Mouse (Mus musculus): Measurements from ENCODE around the gene Syt12.

DNA sequence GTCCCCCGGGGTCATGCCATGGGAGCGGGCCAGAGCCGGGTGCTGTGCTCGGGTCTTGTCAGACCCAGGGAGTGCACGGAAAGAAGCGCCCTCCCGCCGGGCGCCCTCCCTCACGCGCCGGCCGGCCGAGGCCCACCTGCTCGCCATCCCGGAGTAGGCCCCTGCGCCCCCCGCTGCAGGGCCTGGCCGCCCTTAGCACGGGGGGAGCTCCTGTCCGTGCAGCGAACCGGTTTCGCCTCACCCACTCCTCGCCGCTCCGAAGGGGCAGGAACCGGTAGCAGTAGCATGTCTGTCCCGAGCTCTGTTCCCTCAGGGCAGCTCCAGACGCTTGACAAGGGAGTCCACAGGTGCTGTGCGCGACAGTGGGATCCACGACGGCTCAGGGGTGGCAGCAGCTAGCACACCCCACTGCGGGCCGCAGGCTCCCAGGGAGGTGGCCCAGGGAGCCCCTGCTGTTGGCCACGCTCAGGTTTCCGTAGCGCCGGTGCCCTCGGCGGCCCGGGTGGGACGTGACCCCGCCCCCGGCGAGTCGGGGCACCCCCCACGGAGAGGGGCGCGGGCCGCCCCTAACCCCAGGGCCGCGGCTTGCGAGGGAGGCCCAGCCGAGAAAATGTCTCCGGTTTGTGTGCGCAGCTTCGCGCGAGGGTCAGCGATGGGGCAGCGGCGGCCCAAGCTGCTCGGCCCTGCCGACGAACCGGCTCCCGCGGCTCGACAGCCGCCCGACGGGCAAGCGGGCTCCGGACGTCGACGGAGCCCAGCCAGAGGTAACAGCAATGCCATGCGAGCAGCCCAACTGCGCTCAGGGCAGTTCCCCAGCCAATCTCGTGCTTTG is 79.2 kb downstream of the Syt12 start, which contains the start of gene Kdm2a:
- TF ChIP-seq CTCF (IDR thresholded peaks at IDR 0.05) (no peak), EP300 (IDR thresholded peaks at IDR 0.05) (no peak)
